Mouse (Mus musculus) heart, postnatal 36 days (tissue): ENCODE measurements around the gene Tmem213. TPM values are rescaled to one million over a fixed set of nuclear protein-coding genes. Genes with fewer than 3 reads are reported as not detected.

Source experiments
- DNase-seq, 2 experiments: peaks; one replicate each; pipeline ENCODE4 v3.0.0; 2021 to 2022
- intact Hi-C: fragments of 180-260 bp; cut with DNase I; formaldehyde crosslinking; loops from one replicate; pipeline ENCODE4 v1.15.1; 2025
- total RNA-seq, 2 experiments: library from RNA; stranded (reverse); gene quantifications; 2 replicates each; pipeline ENCODE4 v1.2.3; 2021

Tmem213 gene
- total RNA-seq: not detected

- no peak for DNase-seq
- intact Hi-C loops: no loop called here
Measured at GRCm38 (mm10) chr6:38109160-38109795, at the start of gene Tmem213. TSS of gene Tmem213 (plus strand) at chr6:38109255.

DNA sequence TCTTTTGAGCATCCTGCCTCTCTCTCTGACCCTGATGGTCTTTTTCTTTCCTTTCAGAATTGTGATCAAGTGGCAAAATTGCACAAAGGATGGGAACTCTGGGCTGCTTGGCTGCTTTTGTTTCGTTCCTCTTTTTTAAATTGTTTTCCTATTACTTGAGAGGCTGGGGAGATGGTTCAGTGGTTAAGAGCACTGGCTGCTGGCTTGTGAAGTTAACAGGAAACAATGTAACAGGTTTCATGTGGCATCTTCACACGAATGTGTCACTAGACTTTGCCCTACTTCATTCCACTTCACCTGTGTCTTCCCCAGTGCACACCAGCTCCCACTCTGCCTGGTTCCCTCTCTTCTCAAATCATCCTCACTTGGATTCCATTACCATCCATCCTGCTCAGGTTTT is 44.4 kb upstream of the Tmem213 start:
- no peak for DNase-seq
- intact Hi-C loops: loop anchor here (5.0 to 10.0 kb wide), 2 partner anchors 190 to 712 kb away; partner anchors contain the start of gene Trim24

GRCm38 (mm10) chr6:38065122-38065500 is 43.9 kb upstream of the Tmem213 start:
- DNase-seq: no peak
- intact Hi-C loops: loop anchor here (5.0 to 10.0 kb wide), 2 partner anchors 190 to 713 kb away; partner anchors contain the start of gene Trim24

GRCm38 (mm10) chr6:38065501-38066122 is 43.4 kb upstream of the Tmem213 start:
- DNase-seq: no peak
- intact Hi-C loops: loop anchor here (1.0 to 10.0 kb wide), 4 partner anchors 58 to 713 kb away; partner anchors contain the start of gene Trim24

DNA sequence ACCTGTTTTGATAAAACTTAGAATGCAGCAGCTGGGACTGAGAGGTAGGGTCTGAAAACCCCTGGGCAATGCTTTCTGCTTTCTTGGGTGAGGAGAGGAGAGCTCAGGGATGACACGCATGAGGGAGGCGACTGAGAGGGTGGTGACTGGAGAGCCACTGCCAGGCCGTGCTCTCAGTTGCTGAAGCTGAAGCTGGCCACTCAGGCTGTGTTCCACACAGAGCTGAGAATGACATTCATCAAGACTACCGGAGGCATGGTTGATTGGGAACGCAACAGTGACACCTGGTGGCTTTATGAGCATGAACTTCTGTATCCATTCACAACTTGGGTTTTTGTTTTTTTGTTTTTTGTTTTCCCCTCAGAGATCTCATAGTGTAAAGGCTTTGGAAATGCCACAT is 42.8 kb upstream of the Tmem213 start:
- DNase-seq: peak; percentile 54 to 56
- intact Hi-C loops: loop anchor here (1.0 to 10.0 kb wide), 4 partner anchors 59 to 714 kb away; partner anchors contain the start of gene Trim24

GRCm38 (mm10) chr6:38071256-38071655 is 37.8 kb upstream of the Tmem213 start:
- intact Hi-C loops: no loop called here
- no peak for DNase-seq

GRCm38 (mm10) chr6:38072137-38072796 is 36.8 kb upstream of the Tmem213 start:
- intact Hi-C loops: no loop called here
- no peak for DNase-seq

DNA sequence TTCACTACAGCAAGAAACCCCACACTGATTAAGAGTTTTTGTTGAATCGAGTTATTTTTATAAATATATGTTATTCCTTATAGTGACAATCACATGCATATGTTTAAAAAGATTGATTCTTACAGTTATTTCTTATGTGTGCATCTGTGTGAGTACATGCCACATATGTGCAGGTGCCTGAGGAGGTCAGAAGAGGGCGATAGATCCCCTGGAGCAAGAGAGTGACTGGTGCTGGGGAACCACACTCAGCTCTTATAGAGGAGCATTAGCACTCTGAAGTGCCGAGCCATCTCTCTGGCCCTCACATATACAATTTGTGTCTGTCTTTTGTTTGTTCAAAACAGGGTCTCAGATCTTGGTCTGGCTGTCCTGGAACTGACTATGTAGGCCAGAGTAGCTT is 35.5 kb upstream of the Tmem213 start:
- no peak for DNase-seq
- intact Hi-C loops: no loop called here

GRCm38 (mm10) chr6:38080364-38080763 is 28.7 kb upstream of the Tmem213 start:
- DNase-seq: no peak
- intact Hi-C loops: no loop called here

GRCm38 (mm10) chr6:38081727-38082341 is 27.2 kb upstream of the Tmem213 start:
- intact Hi-C loops: no loop called here

GRCm38 (mm10) chr6:38083204-38083603 is 25.9 kb upstream of the Tmem213 start:
- DNase-seq: no peak
- intact Hi-C loops: no loop called here

More at GRCm38 (mm10) chr6:38081727-38082341, 27.2 kb upstream of the Tmem213 start:
- DNase-seq: peak in 1 of 2 experiments; percentile 28

DNA sequence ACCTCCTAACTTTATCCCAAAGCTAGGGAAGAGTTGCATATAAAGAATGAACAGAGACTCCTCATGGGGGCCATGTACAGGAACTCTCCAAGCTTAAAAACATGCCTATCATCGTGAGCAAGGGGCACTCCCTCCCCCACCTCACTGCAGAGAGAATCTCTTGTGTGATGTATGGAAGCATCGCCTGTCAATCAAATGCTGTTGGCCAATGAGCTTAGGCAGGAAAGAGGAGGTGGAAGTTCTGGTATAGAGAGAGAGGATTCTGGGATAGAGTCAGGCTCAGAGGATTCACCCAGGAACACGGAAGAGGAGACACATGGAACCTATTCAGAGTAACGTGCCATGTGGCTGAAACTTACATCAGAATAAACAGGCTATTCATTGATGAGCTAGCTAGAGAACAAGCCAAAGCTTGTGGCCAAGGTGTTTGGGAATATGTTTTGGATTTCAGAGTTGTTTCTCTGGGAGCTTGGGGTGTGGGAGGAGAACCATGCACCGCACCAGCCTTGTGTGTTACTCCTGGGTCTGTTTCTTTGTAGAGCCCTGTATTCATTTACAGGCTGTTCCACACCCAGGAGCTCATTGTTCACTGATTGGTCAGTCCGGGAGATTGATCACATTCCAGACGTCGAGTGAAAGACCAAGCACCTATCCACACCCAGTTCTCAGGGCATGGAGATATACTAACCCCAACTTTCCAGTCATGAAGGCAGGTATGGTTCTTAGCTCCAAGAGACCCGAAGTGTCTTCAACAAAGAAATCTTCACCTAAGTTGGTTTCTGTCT is 21.6 kb upstream of the Tmem213 start:
- intact Hi-C loops: no loop called here
- DNase-seq: no peak

DNA sequence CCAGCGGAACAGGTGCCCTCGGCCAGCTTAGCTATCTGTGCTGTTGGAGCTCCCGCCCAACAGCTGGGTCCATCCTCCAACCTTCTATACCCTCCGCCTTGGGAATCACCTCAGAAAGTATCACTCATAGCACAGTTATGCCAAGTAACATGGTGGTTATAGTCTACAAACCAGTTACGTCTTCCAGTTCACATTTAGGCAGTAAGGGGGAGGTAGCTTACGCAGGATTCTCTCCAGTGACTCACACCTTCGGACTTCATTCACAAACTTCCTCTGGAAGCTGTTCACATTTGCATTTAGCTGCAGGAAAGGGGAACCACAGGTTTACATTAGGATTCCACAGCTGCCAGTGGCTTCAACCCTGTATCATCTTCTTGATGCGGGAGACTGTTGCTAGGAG is 16.5 kb upstream of the Tmem213 start:
- DNase-seq: no peak
- intact Hi-C loops: no loop called here

DNA sequence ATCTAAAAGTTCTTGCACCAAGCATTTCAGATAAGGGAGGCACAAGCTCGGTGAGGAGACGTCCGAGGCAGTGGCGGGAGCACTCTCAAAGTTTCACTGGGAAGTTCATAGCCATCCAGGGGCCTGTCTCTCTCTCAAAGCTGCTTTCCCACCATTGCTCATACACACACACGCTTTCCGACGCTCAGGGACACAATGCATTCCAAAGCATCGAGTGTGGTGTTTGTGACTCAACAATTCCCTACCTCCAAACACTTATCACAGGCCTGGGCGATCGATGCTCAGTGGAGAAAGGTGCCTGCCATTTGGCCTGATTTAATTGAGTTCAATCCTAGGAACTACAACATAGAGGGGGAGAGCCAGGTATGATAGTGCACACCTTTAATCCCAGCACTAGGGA is 14.4 kb upstream of the Tmem213 start:
- DNase-seq: no peak
- intact Hi-C loops: no loop called here

- intact Hi-C loops: no loop called here
- DNase-seq: no peak
Measured at GRCm38 (mm10) chr6:38096961-38097370, 12.1 kb upstream of the Tmem213 start.

DNA sequence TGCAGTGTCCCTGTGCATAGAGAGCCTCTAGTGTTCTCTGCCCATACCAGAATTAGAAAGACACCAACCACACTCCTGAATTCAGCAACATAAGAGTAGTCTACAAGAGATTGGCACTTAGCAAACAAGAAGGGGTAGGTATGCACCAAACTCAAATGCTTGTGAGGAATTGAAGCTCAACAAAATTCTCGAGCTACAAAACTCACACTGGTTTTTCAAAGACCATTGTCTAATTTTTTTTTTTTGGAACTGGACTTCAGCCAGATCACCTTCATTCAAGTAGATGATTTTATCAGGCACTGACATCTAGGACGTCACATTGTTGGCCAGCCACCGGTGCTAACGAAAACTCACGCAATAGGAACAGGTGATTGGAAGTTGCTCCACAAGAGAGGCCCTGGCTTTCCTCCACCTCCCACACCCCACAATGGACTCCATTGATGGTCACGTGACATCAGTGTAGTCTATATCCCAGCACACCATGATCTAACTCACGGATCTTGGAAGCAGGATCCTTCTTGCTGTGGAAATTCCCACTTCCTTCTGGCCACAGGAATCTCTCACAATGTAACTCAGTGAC is 6.7 kb upstream of the Tmem213 start:
- no peak for DNase-seq
- intact Hi-C loops: no loop called here

GRCm38 (mm10) chr6:38103775-38104174 is 5.3 kb upstream of the Tmem213 start:
- intact Hi-C loops: no loop called here
- DNase-seq: no peak

DNA sequence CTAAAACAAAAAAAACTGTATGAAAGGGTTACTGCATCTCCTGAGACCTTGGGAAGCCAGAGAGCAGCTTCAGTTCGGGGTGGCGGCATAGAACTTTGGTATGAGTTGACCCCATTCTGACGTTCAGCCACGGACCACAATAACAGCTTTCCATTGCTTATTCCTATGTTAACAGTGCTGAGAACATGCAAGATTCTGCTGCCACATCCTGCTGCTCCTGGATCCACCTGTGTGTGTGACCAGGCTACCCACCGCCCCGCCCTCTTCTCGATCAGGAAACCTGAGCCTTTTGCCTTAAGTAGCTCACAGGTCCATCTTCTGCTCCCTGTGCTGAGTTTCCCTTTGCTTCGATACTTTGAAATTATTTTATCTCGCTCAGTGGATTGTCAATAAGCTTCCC is 3.1 kb upstream of the Tmem213 start:
- intact Hi-C loops: no loop called here
- DNase-seq: no peak

GRCm38 (mm10) chr6:38108449-38108848 is 606 bp upstream of the Tmem213 start:
- intact Hi-C loops: no loop called here

DNA sequence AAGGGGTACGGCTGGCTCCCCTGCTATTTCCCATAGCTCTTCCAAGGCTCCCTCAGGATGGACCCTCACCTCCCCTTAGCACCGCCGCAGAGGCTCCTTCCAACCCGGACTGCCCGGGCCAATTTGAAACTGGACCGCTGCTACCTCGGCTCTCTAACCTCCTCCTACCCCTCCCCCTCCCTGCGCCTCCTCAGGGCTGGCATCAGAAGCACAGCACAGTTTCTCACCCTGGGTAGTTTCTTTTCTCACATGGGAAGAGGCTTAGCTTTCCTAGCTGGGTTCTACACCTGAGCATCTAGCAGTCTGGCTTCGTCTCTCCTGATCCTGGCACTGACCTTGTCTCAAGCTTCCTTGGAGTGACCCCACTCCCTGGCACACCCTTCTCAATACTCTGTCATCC is 816 bp downstream of the Tmem213 start:
- intact Hi-C loops: no loop called here
- no peak for DNase-seq

More at GRCm38 (mm10) chr6:38108449-38108848, 606 bp upstream of the Tmem213 start:
- DNase-seq: no peak
